Comparison of ENCODE assay signal across 30 mouse cellular contexts in the genomic region with DNA sequence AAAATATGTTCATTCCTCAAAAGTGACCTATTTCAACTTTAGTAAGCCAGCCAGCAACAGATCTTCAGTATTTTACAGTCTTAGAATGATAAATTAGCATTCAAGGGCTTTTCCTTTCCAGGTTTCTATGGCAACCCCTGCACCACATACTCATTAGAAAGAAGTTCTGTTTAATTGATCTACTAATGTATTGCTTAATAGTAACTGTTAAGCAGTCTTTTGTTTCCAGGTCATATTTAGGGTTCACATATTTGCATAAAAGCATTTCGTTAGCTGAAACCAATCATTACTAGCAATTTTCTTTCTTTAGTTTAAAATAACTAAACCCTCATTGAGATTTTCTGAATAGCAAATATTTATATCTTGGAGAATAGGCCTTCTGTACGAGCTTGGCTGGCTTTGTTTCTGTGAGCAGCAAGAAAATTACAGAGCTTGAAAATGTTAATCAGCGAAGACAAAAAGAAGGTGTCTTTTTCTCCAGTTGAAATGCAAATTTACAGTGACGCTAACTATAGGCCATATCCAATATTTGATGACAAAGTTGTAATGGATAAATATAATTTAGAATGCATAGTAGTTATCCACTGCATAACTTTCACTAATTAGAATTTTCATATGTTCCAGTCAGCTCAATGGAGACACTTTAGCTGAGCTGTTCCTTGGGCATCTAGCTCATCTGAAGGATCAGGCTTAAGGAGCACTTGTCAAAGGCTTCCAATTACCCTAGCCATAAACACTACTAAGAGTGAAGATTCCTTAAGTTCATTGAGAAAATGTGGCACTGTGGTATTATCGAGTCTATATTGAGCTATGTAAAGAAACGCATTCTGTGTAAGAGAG.
DNase-seq lines count a peak whose midpoint lies in the region; ATAC-seq lines count a peak whose summit lies in the region.
"Had no signal": no experiment of that assay in that cellular context is flagged by ENCODE, and none has a peak within 500 bp of the region (broad histone marks: within the 10 kb centered on the region; RNA-seq: fewer than 3 reads in every experiment).

No protein-coding gene starts in this region.

- no peaks in the 10 kb centered on the region for H3K4me1 ChIP-seq in forebrain, embryonic 11.5 days (replicated peaks; ENCODE audit: control insufficient read depth, insufficient read depth, low read length)
- peaks cover 4% of the 10 kb centered on the region; the same call in 1 of the 2 replicates for H3K4me1 ChIP-seq in forebrain, embryonic 10.5 days
- no peaks in the 10 kb centered on the region for H3K4me1 ChIP-seq in midbrain, embryonic 14.5 days (ENCODE audit: control insufficient read depth, insufficient read depth, low read length)
- no peaks in the 10 kb centered on the region for H3K4me1 ChIP-seq in midbrain, embryonic 11.5 days (ENCODE audit: control insufficient read depth, insufficient read depth, low read length)
- H3K4me1 ChIP-seq in forebrain, embryonic 13.5 days, result peaks cover 14% of the 10 kb centered on the region; the same call in 1 of the 2 replicates
- no peaks in the 10 kb centered on the region for H3K4me1 ChIP-seq in midbrain, embryonic 16.5 days (ENCODE audit: control insufficient read depth, insufficient read depth, low read length)
- H3K4me1 ChIP-seq: embryonic facial prominence, embryonic 13.5 days; heart, embryonic 10.5 days; heart, embryonic 15.5 days; hindbrain, embryonic 15.5 days had no signal

- no peak overlapping the region for H3K4me3 ChIP-seq in forebrain, embryonic 11.5 days (ENCODE audit: low read depth, low read length)
- H3K4me3 ChIP-seq in forebrain, embryonic 10.5 days, result no peak overlapping the region
- no peak overlapping the region for H3K4me3 ChIP-seq in midbrain, embryonic 14.5 days (replicated peaks; ENCODE audit: low read depth, low read length)
- no peak overlapping the region for H3K4me3 ChIP-seq in midbrain, embryonic 11.5 days (ENCODE audit: low read depth, low read length)
- H3K4me3 ChIP-seq in forebrain, embryonic 13.5 days, result no peak overlapping the region
- no peak overlapping the region for H3K4me3 ChIP-seq in midbrain, embryonic 16.5 days (ENCODE audit: low read depth, low read length)
- H3K4me3 ChIP-seq: embryonic facial prominence, embryonic 13.5 days; heart, embryonic 10.5 days; heart, embryonic 15.5 days; hindbrain, embryonic 15.5 days had no signal

- WGBS in forebrain, embryonic 11.5 days, result 65% methylated on average over 6 of the region's 6 CpGs
- WGBS in forebrain, embryonic 10.5 days, result 83% methylated on average over 6 of the region's 6 CpGs
- 82% methylated on average over 6 of the region's 6 CpGs for WGBS in midbrain, embryonic 14.5 days
- WGBS in midbrain, embryonic 11.5 days, result 83% methylated on average over 6 of the region's 6 CpGs
- WGBS in forebrain, embryonic 13.5 days, result 41% methylated on average over 6 of the region's 6 CpGs
- 67% methylated on average over 6 of the region's 6 CpGs for WGBS in midbrain, embryonic 16.5 days

- intact Hi-C loops in left cerebral cortex, postnatal 25 days (cut with DNase I), result no loop called here

- ATAC-seq in forebrain, embryonic 11.5 days (replicated peaks; ENCODE audit: low FRiP score), result peak; percentile 76
- ATAC-seq in midbrain, embryonic 14.5 days (ENCODE audit: low FRiP score, low TSS enrichment), result no peak; the same call in 1 of the 2 replicates
- ATAC-seq in midbrain, embryonic 11.5 days (ENCODE audit: low FRiP score), result no peak
- peak; percentile 93 for ATAC-seq in forebrain, embryonic 13.5 days
- peak; percentile 84 for ATAC-seq in midbrain, embryonic 16.5 days
- ATAC-seq: activated CD4-positive, CD25-positive, alpha-beta regulatory T cell, adult 4 months; intestine, embryonic 16.5 days had no signal

- no peaks in the 10 kb centered on the region for H3K36me3 ChIP-seq in forebrain, embryonic 11.5 days (ENCODE audit: control insufficient read depth, insufficient read depth, low read length)
- no peaks in the 10 kb centered on the region for H3K36me3 ChIP-seq in forebrain, embryonic 10.5 days (replicated peaks)
- no peaks in the 10 kb centered on the region for H3K36me3 ChIP-seq in midbrain, embryonic 14.5 days (ENCODE audit: control insufficient read depth, insufficient read depth, low read length)
- no peaks in the 10 kb centered on the region for H3K36me3 ChIP-seq in midbrain, embryonic 11.5 days (ENCODE audit: control insufficient read depth, insufficient read depth, low read length)
- no peaks in the 10 kb centered on the region for H3K36me3 ChIP-seq in forebrain, embryonic 13.5 days (ENCODE audit: poor library complexity, severe bottlenecking)
- H3K36me3 ChIP-seq in midbrain, embryonic 16.5 days (ENCODE audit: control insufficient read depth, insufficient read depth, low read length), result no peaks in the 10 kb centered on the region
- H3K36me3 ChIP-seq: embryonic facial prominence, embryonic 13.5 days; heart, embryonic 10.5 days; heart, embryonic 15.5 days; hindbrain, embryonic 15.5 days had no signal

- no peak overlapping the region for H3K4me2 ChIP-seq in forebrain, embryonic 11.5 days (ENCODE audit: low read depth, low read length, severe bottlenecking)
- H3K4me2 ChIP-seq in midbrain, embryonic 14.5 days (ENCODE audit: low read length), result no peak overlapping the region
- H3K4me2 ChIP-seq in midbrain, embryonic 11.5 days, result no peak overlapping the region
- no peak overlapping the region for H3K4me2 ChIP-seq in forebrain, embryonic 13.5 days
- no peak overlapping the region for H3K4me2 ChIP-seq in midbrain, embryonic 16.5 days (ENCODE audit: low read length)
- H3K4me2 ChIP-seq: embryonic facial prominence, embryonic 13.5 days; heart, embryonic 15.5 days; hindbrain, embryonic 15.5 days had no signal

- H3K27me3 ChIP-seq in forebrain, embryonic 11.5 days (ENCODE audit: control insufficient read depth, insufficient read depth, low read length), result no peaks in the 10 kb centered on the region
- H3K27me3 ChIP-seq in forebrain, embryonic 10.5 days (ENCODE audit: poor library complexity, severe bottlenecking), result no peaks in the 10 kb centered on the region
- no peaks in the 10 kb centered on the region for H3K27me3 ChIP-seq in midbrain, embryonic 14.5 days (ENCODE audit: control insufficient read depth, insufficient read depth, low read length)
- no peaks in the 10 kb centered on the region for H3K27me3 ChIP-seq in midbrain, embryonic 11.5 days (ENCODE audit: control insufficient read depth, insufficient read depth, low read length)
- peaks cover 16% of the 10 kb centered on the region for H3K27me3 ChIP-seq in forebrain, embryonic 13.5 days
- H3K27me3 ChIP-seq in midbrain, embryonic 16.5 days (ENCODE audit: control insufficient read depth, insufficient read depth, low read depth, low read length), result no peaks in the 10 kb centered on the region
- H3K27me3 ChIP-seq: CH12.LX; embryonic facial prominence, embryonic 13.5 days; heart, embryonic 15.5 days; hindbrain, embryonic 15.5 days had no signal

- H3K9ac ChIP-seq in forebrain, embryonic 11.5 days (ENCODE audit: low read length), result no peak overlapping the region
- H3K9ac ChIP-seq in midbrain, embryonic 14.5 days (replicated peaks; ENCODE audit: low read length), result no peak overlapping the region
- no peak overlapping the region for H3K9ac ChIP-seq in midbrain, embryonic 11.5 days (ENCODE audit: low read length)
- H3K9ac ChIP-seq in forebrain, embryonic 13.5 days, result no peak overlapping the region
- no peak overlapping the region for H3K9ac ChIP-seq in midbrain, embryonic 16.5 days (ENCODE audit: low read depth, low read length)
- H3K9ac ChIP-seq: embryonic facial prominence, embryonic 13.5 days; heart, embryonic 15.5 days; hindbrain, embryonic 15.5 days; liver, embryonic 14.5 days had no signal

- H3K9me3 ChIP-seq in forebrain, embryonic 11.5 days (ENCODE audit: control insufficient read depth, low read length), result no peaks in the 10 kb centered on the region
- no peaks in the 10 kb centered on the region for H3K9me3 ChIP-seq in forebrain, embryonic 10.5 days
- H3K9me3 ChIP-seq in midbrain, embryonic 14.5 days (ENCODE audit: control insufficient read depth, low read length), result no peaks in the 10 kb centered on the region
- no peaks in the 10 kb centered on the region for H3K9me3 ChIP-seq in midbrain, embryonic 11.5 days (ENCODE audit: control insufficient read depth, low read length)
- H3K9me3 ChIP-seq in forebrain, embryonic 13.5 days (replicated peaks), result no peaks in the 10 kb centered on the region
- H3K9me3 ChIP-seq in midbrain, embryonic 16.5 days (replicated peaks; ENCODE audit: control insufficient read depth, low read length, poor library complexity, severe bottlenecking), result no peaks in the 10 kb centered on the region
- H3K9me3 ChIP-seq: embryonic facial prominence, embryonic 13.5 days; heart, embryonic 10.5 days; heart, embryonic 15.5 days; hindbrain, embryonic 15.5 days had no signal

- DNase-seq in forebrain, embryonic 11.5 days (ENCODE audit: low spot score), result no peak
- DNase-seq in forebrain, embryonic 10.5 days (ENCODE audit: extremely low spot score, low spot score), result no peak
- peak; percentile 46 for DNase-seq in midbrain, embryonic 14.5 days
- DNase-seq in midbrain, embryonic 11.5 days (ENCODE audit: low spot score, missing footprints), result no peak
- no peak for DNase-seq in left cerebral cortex, postnatal 25 days (ENCODE audit: low spot score in 2 of 2)
- DNase-seq in gastrocnemius, postnatal 25 days, result no peak
- DNase-seq: adrenal gland, adult 2 months; adrenal gland, postnatal 36 days; cerebellum, adult 11 months; cerebellum, adult 9-11 months; embryo, embryonic 11 days; gastrocnemius, postnatal 10 days; kidney, adult 8-10 months; layer of hippocampus, postnatal 36 days; liver; lung, adult 2 months; lung, postnatal 10 days; thymus, postnatal 14 days had no signal

- no peak overlapping the region for H3K27ac ChIP-seq in forebrain, embryonic 11.5 days (ENCODE audit: low read depth, low read length)
- no peak overlapping the region for H3K27ac ChIP-seq in forebrain, embryonic 10.5 days
- H3K27ac ChIP-seq in midbrain, embryonic 14.5 days (replicated peaks; ENCODE audit: low read depth, low read length), result no peak overlapping the region
- no peak overlapping the region for H3K27ac ChIP-seq in midbrain, embryonic 11.5 days (ENCODE audit: low read depth, low read length)
- no peak overlapping the region for H3K27ac ChIP-seq in forebrain, embryonic 13.5 days
- no peak overlapping the region for H3K27ac ChIP-seq in midbrain, embryonic 16.5 days (ENCODE audit: low read length)
- H3K27ac ChIP-seq: embryonic facial prominence, embryonic 13.5 days; heart, embryonic 10.5 days; heart, embryonic 15.5 days; hindbrain, embryonic 15.5 days; kidney, postnatal 0 days; liver, embryonic 14.5 days; macrophage had no signal

Comparison
In these comparisons a context has a peak if more than half of its experiments do, and no peak if none do; other contexts are left out.
1. ATAC-seq: peak in forebrain, embryonic 11.5 days (single experiment), forebrain, embryonic 13.5 days (single experiment) and midbrain, embryonic 16.5 days (single experiment); none in midbrain, embryonic 14.5 days (single experiment) and midbrain, embryonic 11.5 days (single experiment).